Mouse (Mus musculus) lung, adult 2 months (tissue): ENCODE data around the gene Ap4s1. TPM values are rescaled to one million over a fixed set of nuclear protein-coding genes. Genes with fewer than 3 reads are reported as not detected.

Experiments
- DNase-seq: peaks from one replicate; pipeline ENCODE4 v3.0.0; 2022
- H3K4me1 ChIP-seq: fragments of 200-500 bp; 2 replicates; pipeline ENCODE4 v1.6.1; 2011; ENCODE audit warnings: low read length; ENCODE audit not compliant: control insufficient read depth, insufficient read depth
- H3K4me3 ChIP-seq: fragments of 200-500 bp; replicated peaks from 2 replicates; pipeline ENCODE3; 2011; ENCODE audit warnings: low read depth, mild to moderate bottlenecking, control low read depth, low read length; ENCODE audit errors: extremely low read depth
- CTCF ChIP-seq: fragments of 200-500 bp; IDR thresholded peaks from 2 replicates; pipeline ENCODE4 v1.5.1; 2011; ENCODE audit warnings: mild to moderate bottlenecking, low read length, control low read depth; ENCODE audit not compliant: insufficient read depth
- POLR2A ChIP-seq: fragments of 200-500 bp; IDR thresholded peaks from 2 replicates; pipeline ENCODE4 v1.6.1; 2011; ENCODE audit warnings: low read depth, mild to moderate bottlenecking, control low read depth, low read length, borderline replicate concordance; ENCODE audit errors: extremely low read depth
- WGBS: fragments of 180-500 bp; shearing (Covaris S2); methylation state at CpG from one replicate; pipeline ENCODE4 v1.1.7; 2018; 5-methylcytosine and 5-hydroxymethylcytosine counted together
- polyA plus RNA-seq: library from polyadenylated mRNA; depleted of rRNA; stranded (reverse); fragments of >200 nt; gene quantifications from 2 replicates; pipeline ENCODE4 v1.2.3, GENCODE M21; 2012

Ap4s1 gene
- polyA plus RNA-seq, 1 experiment = 8.8 TPM

DNA sequence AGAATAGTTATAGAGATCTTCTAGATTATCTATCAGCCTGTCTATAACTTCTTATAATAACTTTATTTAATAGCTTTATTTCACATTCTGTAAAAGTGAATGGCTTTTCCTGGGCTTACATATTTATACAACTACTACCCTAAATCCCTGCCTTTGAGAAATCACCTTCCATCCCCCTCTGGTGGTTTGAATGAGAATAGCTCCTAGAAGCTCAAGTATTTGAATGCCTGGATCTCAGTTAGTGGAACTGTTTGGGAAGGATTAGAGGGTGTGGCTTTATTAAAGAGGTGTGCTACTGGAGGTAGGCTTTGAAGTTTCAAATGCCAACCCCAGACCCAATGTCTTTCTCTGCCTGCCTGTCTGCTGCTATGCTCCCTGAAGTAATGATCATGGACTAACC is 10.9 kb downstream of the Ap4s1 start:
- TF ChIP-seq CTCF (no peak), POLR2A (no peak)
- no peak for DNase-seq
- peaks cover 23% of the 10 kb centered on the region for H3K4me1 ChIP-seq

DNA sequence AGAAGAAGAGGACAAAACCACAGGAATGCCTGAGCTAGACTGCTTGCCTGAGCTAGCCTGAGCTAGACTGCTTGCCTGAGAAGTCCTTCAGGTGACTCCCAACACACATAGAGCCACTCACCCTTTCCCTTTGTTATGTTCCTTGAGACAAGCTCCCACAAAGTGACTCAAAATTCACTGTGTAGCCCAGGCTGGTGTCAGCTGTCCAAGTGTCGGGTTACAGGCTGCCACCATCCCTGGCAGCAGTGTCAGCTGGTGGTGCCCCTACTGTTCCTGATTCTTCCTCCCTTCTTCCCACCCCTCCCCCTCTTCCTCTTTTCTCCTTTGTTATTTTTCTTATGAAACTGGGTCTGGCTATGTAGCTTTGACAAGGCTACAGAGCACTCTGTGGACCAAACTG is 13.0 kb downstream of the Ap4s1 start:
- Histone ChIP-seq H3K4me3 (no peak overlapping the region), H3K4me1 (peaks cover 25% of the 10 kb centered on the region)
- WGBS = 46% methylated on average over 1 of the region's 1 CpGs
- TF ChIP-seq CTCF = no peak
- no peak for TF ChIP-seq POLR2A
- DNase-seq = no peak

More for the DNA sequence above, 10.9 kb downstream of the Ap4s1 start:
- H3K4me3 ChIP-seq = no peak overlapping the region

DNA sequence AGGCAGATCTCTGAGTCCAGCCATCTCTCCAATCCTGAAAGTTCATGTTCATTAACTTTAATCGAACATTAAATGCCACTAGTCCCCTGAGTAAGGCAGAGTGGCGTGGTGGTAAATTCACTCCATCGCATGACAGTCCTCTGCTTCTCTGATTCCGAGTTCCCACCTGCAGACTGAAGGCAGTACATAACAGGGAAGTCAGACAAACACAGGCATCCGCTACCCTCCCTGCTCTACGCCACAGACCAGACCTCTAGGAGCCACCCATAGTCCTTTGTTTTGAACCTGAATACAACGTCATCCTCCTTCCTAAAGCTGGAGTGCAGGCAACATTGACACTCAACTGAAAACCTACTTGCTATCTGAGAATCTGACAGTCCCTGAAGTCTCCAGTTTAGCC is 13.7 kb downstream of the Ap4s1 start:
- TF ChIP-seq POLR2A = peak; percentile 2; the same call in 1 of the 2 replicates
- no peak for TF ChIP-seq CTCF
- Histone ChIP-seq H3K4me1 (peaks cover 25% of the 10 kb centered on the region), H3K4me3 (no peak overlapping the region)
- WGBS = 56% methylated on average over 7 of the region's 7 CpGs
- no peak for DNase-seq

DNA sequence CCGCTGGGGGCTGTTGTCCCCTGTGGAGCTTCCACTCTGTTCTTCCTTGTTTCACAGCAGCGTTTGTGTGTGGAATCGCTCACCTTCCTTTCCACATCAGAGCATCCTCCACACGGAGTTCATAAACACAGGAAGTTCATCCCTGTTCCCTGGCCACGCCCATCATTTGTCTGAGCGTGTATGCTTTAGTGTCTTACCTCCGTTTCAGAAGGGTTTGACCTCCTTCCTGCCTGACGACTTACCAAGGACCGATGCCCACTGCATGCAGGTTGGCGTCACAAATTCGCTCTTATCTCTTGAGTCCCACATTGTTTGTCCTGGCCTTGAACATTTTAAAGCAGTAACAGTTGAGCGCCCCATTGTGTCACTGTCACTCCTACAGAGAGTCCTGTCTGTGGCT is 14.9 kb downstream of the Ap4s1 start:
- Histone ChIP-seq H3K4me3 (no peak overlapping the region), H3K4me1 (peaks cover 19% of the 10 kb centered on the region)
- 49% methylated on average over 12 of the region's 12 CpGs for WGBS
- TF ChIP-seq CTCF (no peak), POLR2A (no peak)
- DNase-seq = no peak

DNA sequence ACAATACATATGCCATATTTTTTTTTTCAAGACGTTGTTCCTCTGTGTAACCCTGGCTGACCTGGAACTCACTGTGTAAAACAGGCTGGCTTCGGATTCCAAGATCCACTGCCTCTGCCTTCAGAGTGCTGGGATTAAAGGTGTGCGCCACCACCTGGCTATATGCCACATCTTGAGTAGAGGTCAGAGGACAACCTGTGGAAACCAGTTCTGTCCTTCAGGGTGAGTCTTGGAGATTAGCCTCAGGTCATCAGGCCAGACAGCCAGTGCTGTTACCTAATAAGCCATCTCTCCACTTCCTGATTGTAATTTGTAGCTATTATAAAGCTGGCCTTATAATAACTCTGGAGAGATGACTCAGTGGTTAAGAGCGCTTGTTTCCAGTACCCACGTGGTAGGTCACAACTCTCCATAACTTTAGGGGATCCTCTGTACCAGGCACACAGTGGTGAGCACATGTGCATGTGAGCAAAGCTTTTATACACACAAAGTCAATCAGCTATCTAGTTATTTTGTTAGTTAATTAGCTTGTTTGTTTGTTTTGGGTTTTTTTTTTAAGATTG is 15.9 kb downstream of the Ap4s1 start:
- 58% methylated on average over 5 of the region's 5 CpGs for whole genome bisulfite sequencing
- Histone ChIP-seq H3K4me3 (no peak overlapping the region), H3K4me1 (peaks cover 19% of the 10 kb centered on the region)
- TF ChIP-seq POLR2A (no peak), CTCF (no peak)
- no peak for DNase-seq

DNA sequence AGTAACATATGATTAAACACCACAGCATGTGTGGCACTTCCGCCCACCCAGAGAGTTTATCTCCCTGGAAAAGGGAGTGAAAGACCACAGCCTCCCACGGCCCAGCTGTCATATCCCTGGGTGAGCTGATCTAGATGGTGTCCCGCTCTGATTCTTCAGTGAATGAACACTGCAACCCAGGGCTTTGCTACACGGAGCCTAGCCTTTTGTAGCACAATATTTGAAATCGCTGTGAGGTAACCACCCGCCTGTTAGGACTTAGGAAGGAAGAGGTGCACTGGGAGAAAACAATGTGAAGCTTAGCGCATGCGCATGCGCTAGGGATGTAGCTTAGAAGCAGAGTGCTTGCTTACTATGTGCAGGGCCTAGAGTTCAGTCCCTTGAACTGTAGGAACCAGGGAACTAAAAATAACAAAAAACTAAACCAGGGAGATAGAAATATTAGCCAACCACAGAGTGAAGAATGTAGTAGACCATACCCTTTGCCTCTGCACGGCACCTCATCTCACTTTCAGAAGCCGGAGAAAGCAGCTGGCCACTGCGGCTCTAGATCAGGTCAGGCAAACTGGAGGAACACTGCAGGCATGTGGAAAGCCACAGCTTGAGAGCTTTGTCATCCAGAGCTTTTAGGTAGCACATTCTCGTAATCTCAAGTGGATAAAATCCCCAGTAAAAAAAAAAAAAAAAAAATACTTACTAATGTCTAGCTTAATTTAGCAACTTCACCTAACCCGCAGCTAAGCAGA is 18.3 kb downstream of the Ap4s1 start:
- DNase-seq = peak; percentile 20
- 51% methylated on average over 14 of the region's 14 CpGs for WGBS
- no peak for TF ChIP-seq POLR2A
- TF ChIP-seq CTCF = no peak
- Histone ChIP-seq H3K4me3 (no peak overlapping the region), H3K4me1 (peaks cover 16% of the 10 kb centered on the region)

DNA sequence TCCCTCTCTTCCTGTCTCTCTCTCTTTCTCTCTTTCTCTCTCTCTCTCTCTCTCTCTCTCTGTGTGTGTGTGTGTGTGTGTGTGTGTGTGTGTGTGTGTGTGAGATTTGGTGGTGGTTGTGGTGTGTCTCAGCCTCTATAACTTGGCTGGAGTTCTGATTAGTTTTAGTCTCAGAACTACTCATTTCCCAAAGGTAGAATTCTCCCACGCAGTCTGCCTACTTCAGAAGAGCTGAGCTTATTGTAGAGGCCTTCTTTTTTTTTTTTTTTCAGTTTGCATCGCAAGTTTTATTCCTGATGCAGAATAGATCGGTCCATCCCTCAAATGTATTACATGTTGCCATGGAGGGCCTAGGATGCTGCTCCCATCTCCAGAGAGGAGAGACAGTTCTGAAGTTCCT is 18.9 kb downstream of the Ap4s1 start:
- no peak for DNase-seq
- peaks cover 11% of the 10 kb centered on the region for H3K4me1 ChIP-seq
- TF ChIP-seq CTCF (no peak), POLR2A (no peak)
- H3K4me3 ChIP-seq = no peak overlapping the region
- WGBS = 69% methylated on average over 3 of the region's 3 CpGs

DNA sequence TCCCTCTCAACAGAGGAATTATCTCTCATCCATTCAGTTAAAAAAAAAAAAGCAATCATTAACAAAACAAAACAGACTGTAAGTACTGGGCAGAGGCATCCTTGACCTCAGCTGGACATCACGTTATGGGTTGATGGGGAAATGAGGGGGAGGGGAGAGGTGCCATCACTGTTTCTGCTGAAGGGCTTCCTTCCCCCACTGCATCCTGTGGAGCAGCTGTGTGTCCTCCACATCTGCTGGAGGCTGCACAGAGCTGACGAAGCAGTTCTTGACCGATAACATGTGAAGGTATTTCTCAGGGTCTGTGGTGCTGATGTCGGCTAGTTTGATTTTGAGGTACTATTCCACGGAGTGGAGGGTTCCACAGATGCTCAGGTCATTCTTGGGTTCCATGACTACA is 19.3 kb downstream of the Ap4s1 start:
- 47% methylated on average over 5 of the region's 5 CpGs for WGBS
- Histone ChIP-seq H3K4me1 (peaks cover 7% of the 10 kb centered on the region; the same call in 1 of the 2 replicates), H3K4me3 (no peak overlapping the region)
- no peak for TF ChIP-seq POLR2A
- TF ChIP-seq CTCF = no peak
- no peak for DNase-seq

DNA sequence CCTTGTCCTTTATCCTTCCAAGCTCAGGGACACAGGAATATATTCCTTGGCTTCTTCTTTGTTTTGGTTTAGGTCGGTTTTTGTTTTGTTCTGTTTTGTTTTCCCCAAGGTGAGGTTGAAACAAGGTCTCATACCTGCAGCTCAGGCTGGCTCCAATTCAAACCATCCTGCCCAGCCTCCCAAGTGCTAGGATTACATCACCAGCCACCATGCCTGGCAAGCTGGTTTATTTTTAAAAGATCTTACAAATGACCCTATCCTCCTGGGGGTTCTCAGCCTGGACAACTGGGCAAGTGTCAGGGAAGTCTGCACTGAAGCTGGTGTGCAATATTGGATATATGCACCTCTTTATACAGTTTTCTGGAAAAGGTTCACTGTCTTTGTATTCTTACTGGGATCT is 21.9 kb downstream of the Ap4s1 start:
- no peaks in the 10 kb centered on the region for H3K4me1 ChIP-seq
- DNase-seq = no peak
- no peak overlapping the region for H3K4me3 ChIP-seq
- TF ChIP-seq CTCF = no peak
- TF ChIP-seq POLR2A = no peak
- WGBS = 50% methylated on average over 1 of the region's 1 CpGs

DNA sequence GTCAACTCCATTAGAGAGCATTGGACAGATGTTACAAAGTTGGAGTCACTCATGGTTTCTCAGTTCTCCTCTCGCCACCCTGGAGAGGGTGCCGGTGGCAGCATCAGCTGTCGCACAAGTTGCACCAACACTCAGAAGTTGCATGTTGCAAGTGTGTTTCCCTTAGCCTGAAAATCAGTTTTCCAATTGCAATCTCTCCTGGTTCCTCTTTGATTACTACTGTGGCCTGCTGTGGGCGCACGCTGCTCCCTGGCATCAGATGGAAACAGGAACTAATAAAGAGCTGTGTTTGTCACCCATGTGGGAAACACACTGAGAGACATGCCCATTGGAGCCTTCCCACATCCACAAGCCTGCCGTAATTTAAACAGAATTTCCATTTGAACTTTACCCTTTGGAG is 27.8 kb downstream of the Ap4s1 start:
- 78% methylated on average over 6 of the region's 6 CpGs for WGBS
- Histone ChIP-seq H3K4me1 (no peaks in the 10 kb centered on the region), H3K4me3 (no peak overlapping the region)
- no peak for DNase-seq
- TF ChIP-seq POLR2A = no peak
- TF ChIP-seq CTCF = no peak
